Mouse (Mus musculus): ENCODE results near the gene Rnh1. TPM values are rescaled to one million over a fixed set of nuclear protein-coding genes. Genes with fewer than 3 reads are reported as not detected.

Gene Rnh1
- polyA plus RNA-seq, 1 experiment = 1.5 TPM

DNA sequence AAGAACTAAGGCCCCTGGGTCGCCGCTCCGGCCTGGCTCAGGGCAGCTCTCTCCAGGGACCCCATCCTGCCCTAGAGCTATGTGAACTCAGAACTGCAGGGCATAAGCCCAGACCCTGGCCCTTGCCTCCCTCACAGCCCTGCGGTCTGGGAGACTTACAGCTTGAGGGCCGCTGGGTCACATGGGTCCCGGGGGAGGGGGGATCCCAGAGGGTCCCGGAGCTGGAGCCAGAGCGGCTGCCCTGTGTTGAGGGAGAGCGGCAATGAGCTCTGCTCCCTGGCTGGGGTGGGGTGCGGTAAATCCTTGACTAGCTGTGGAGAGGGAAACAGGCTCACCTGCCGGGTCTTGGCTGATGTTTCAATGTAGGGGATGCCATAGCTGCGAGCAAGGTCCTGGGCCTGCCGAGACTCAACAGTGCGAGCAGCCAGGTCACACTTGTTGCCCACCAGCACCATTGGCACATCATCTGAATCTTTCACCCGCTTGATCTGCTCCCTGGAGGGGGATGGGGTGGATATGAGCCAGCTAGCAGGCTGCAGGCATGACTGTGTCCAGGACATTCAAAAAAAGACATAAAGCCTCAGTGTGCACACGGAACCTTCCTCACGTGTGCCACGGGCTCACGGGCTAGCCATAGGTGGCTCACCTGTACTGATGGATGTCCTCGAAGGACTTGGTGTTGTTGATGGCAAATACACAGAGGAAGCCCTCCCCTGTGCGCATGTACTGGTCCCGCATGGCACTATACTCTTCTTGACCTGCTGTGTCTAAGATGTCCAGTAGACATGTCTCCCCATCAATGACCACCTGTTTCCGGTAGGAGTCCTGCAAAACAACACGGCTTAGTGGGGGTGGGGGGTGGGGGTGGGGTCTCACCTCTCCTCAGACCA, 19.4 kb upstream of the Rnh1 start:
- TF ChIP-seq GATA1 (IDR thresholded peaks at IDR 0.05; ENCODE audit: low read length) = no peak

DNA sequence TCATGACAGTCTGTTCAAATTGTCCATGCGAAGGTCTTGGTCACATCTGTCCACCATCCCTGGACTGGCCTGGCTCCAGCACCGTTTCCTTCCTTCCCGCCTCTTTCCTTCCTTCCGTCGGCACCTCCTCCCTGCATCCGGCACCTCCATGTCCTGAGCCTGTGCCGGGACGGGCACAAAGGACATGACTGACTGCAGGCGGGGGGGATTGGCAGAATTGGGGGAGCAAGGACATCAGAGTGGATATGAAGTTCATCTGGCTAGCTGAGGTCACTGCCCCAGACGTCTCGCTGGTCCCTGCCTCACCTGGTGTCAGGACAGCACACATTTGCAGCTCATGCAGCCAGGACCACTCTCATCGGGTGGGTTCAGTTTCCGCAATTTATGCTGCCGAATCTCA, 18.4 kb upstream of the Rnh1 start:
- no peak for TF ChIP-seq GATA1 (IDR thresholded peaks at IDR 0.05; ENCODE audit: low read length)

DNA sequence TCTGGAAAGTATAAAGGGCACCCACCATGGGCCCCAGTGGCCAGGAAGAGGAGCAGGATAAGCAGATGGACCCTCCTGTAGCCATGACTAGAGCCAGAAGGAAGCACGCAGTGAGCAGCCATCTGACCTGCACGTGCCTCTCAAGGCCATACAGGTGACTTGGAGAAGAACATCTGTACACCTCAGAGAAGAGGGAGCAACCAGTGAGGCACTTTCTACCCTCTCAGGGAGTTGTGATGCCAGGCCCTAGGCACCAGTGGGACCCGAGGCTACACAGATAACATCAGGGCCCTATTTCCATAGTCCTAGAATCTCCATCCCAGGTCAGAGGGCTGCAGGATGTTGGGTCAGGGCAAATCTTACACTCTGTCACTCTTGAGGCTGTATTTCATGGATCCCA, 17.6 kb upstream of the Rnh1 start:
- no peak for TF ChIP-seq GATA1 (IDR thresholded peaks at IDR 0.05; ENCODE audit: low read length)

DNA sequence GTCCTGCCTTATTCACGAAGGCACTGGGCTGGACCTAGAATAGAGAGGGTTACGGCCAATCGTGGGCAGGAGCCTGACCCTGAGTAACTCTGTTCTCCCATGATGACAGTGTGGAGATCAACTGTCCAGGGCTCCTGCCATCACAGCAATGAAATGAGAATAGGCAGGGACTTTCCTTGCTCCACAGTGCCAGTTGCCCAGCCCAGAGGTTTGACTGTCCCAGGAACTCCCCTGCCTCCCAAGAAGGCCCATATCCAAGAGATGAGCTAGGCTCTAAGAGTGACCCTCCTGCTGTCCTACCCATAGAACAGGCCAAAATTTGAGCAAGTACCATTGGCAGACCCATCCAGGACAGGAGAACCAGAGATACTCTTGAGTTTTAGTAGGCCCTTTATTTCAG, 16.1 kb upstream of the Rnh1 start:
- no peak for TF ChIP-seq GATA1 (IDR thresholded peaks at IDR 0.05; ENCODE audit: low read length)

DNA sequence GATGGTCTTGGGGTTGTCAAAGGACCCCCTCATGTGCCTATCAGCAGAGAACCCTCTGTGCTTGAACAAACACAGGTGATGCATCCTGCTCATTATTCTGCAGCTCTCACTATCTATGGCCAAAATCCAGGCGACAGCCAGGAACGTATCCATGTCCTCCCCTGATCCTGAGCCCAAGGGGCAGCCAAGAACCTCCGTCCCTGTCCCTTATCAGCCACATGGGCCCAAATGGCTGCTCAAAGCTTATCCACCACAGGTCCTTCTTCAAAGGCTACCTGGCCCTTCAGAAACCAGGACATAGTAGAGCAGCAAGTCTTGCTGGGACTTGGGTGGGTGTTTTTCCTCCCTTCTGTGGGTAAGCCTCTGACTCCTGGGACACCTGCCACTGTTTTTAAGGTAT, 15.5 kb upstream of the Rnh1 start:
- TF ChIP-seq GATA1 (IDR thresholded peaks at IDR 0.05; ENCODE audit: low read length) = no peak

DNA sequence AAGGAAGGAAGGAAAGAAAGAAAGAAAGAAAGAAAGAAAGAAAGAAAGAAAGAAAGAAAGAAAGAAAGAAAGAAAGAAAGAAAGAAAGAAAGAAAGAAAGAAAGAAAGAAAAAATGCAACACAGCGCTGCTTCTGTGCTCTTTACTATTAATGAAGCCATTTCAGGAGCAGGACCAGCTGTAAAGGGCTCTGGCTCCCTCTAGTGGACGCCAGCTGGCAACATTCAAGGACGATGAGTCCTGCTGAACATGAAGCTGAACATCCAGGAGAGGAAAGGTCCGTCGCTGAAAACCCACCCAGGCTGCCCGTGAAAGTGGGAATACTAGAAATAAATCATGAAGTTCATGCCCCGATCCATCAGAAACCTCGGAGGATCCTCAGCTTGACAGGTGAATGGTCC, 3.5 kb upstream of the Rnh1 start:
- no peak for TF ChIP-seq GATA1 (IDR thresholded peaks at IDR 0.05; ENCODE audit: low read length)

DNA sequence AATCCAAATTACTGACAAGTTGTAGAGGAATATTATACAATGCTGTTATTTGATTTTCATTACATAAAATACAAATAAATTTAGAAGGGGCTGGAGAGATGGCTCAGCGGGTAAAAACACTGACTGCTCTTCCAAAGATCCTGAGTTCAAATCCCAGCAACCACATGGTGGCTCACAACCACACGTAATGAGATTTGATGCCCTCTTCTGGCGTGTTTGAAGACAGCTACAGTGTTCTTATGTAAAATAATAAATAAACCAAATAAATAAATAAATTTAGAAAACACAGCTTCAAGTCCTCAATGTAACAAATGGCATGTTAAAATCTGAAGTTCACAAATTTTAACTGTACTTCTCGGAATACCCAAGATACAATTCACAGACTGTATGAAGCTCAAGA, 2.4 kb upstream of the Rnh1 start:
- TF ChIP-seq GATA1 (IDR thresholded peaks at IDR 0.05; ENCODE audit: low read length) = no peak

DNA sequence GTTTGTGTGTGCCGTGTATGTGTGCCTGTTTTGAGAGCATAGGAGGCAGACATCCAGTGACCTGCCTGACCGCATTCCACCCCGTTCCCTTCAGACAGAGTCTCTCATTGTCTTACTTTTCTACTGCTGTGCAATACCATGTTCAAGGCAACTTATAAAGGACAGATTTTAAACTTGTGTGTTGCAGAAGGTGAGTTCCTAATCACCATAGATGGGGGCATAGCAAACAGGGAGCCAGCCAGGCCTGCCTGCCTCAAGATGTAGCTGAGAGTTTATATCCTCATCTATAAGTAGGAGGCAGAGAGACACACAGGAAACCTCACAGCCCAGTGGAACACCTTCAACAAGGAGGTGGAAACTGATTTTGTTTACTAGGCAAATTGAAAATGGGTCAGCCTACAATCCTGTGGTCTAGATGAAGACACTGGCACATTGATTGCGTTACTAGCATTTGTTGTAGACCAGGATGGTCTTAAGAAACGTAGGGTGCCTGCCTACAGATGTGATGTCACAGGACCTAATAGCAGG, 730 bp upstream of the Rnh1 start:
- no peak for TF ChIP-seq GATA1 (IDR thresholded peaks at IDR 0.05; ENCODE audit: low read length)

DNA sequence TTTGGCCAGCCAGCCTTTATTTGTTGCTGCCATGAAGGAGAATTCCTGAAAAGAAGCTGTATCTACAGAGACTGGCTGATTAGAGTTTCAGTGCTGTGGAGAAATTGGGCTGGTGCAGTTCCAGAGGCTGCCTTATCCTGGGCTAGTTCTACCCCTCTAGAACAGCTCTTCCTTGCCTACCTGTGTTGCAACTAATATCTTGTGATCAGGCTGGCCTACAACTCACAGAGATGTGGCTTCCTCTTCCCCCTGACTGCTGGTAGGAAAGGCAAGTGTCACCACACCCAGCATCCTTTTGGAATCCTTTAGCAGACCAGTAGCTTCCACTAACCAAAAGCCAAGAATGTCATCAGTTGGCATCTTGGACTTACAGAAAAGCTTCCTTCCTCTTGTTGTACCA, 2.8 kb downstream of the Rnh1 start:
- TF ChIP-seq GATA1 (IDR thresholded peaks at IDR 0.05; ENCODE audit: low read length) = no peak

DNA sequence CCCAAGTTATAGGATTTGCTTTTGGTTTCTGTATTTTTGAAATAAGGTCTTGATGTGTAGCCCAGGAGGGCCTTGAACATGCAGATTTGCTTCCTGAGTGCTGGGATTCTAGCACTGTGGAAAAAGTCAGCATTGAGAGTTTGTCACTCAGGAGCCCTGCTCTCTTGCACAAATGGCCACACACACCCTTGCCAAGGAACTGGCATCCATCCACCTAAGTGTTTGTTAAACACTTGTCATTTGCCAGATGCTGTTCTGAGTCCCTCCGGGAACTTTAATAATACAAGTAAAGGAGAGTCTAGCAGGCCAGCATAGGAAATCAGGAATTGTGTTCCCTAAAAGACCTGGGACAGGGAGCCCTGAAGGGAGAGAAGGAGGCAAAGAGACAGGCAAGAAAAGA, 3.4 kb downstream of the Rnh1 start:
- no peak for TF ChIP-seq GATA1 (IDR thresholded peaks at IDR 0.05; ENCODE audit: low read length)

DNA sequence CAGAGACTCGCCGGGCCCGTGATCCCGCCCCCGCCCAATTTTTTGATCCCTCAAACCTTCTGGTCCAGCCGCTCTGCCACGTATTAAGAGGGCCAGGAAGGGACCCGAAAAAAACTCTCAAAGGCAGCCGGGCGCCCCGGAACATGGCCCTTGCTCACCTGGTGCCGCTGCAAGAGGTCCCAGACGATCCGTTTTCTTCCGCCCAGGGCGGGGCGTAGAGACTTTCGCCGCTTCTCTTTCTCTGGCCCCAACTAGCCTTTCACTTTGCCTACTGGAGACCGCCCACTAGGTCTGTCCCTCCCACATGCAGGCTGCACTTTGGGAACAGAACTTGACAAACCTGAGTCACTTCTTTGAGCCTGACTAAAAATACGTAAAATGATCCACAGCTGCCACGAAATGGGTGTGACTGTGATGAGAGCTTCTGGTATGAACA, 4.1 kb downstream of the Rnh1 start:
- TF ChIP-seq GATA1 (IDR thresholded peaks at IDR 0.05; ENCODE audit: low read length) = no peak

DNA sequence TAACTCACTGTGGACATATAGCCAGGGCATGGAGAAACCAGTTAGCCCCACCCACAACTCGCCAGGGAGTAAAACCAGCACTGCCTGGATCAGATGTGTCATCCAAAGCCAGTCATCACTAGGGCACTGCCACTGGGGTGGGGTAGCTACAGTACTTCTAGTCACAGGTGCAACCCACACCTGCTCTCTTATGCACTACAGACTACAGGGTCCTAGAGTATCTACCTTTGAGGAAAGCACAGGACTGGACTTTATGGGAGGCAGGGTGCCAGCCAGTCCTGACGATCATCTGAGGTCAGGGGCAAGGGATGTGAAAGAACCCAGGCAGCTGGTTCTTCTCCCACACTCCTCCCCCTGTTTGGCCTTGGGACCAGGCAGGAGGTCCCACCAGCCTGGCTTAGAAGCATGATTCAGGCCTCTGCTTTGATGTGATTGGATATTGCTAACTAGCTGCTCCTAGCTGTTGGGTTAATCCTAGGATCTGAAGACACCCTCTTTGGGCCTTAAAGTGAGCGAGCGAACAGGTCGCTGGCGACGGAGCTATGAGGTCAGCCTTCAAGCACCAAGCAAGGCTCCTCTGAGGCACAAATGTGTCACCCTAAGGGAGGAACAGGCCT, 4.6 kb downstream of the Rnh1 start:
- no peak for TF ChIP-seq GATA1 (IDR thresholded peaks at IDR 0.05; ENCODE audit: low read length)

DNA sequence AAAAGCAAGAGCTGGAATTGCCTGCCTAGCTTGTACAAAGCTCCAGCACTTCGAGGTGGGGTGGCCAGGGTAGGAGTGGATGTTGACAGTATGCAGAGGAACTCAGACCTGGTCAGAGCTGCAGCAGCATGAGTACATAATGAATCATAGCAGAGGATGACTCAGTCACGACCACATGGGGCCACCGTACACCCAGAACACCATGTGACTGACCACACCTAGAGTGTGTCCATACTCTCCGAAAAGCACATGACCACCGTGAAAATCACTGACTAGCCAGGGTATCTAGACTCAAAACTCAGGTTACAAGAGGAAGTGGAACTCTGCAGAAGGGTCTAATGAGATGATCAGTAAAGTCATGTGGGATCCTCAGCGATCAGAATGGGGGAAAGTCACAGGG, 7.8 kb downstream of the Rnh1 start:
- TF ChIP-seq GATA1 (IDR thresholded peaks at IDR 0.05; ENCODE audit: low read length) = no peak

DNA sequence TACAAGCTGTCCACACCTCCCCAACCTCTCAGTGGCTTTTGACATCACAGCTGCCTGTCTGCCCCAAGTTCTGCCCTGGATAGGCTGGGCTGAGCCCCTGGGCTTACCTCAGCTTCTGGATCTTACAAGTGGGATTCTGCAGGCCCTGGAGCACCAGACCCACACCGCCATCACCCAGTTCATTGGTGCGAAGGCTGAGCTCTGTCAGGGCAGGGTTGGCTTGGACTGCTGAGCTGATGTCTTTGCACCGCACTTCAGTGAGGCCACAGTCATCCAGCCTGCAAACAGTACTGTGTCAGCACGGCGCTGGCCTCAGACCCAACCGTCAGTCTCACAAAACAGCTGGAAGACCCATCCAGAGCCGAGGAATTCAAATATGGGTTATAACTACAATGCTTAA, 8.3 kb downstream of the Rnh1 start:
- TF ChIP-seq GATA1 (IDR thresholded peaks at IDR 0.05; ENCODE audit: low read length) = no peak

DNA sequence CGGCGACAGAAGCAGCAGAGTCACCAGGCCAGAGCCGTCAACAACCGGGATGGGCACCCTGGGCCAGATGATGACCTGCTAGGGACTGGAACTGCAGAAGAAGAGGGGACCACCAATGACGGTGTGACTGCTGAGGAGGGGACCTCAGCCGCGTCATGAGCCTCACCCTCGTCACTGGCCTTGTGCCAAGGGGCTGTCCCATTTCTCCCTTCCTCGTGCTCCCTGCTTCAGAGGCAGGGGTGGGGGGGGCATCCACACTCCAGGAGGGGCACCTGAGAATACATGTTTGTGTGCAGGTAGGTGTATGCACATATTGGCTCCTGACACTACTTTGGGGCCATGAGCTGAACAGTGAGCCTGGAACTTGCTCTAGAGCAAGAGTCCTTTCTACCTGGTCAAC, 17.3 kb downstream of the Rnh1 start:
- no peak for TF ChIP-seq GATA1 (IDR thresholded peaks at IDR 0.05; ENCODE audit: low read length)

DNA sequence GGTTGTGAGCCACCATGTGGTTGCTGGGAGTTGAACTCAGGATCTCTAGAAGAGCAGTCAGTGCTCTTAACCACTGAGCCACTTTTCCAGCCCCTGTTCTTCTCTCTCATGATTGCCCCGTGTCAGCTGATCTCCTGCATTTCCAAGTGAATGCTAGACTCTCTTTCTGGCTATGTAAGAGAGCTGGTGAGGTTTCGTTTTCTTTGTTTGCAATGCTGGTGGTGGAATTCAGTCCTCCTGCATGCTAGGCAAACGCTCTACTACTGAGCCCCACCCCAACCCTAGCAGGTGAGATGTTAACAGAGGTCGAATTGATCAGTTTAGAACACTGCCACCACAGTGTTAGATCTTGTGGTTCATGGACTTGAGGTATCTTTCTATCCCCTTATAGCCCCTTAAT, 24.0 kb downstream of the Rnh1 start:
- TF ChIP-seq GATA1 (IDR thresholded peaks at IDR 0.05; ENCODE audit: low read length) = no peak

DNA sequence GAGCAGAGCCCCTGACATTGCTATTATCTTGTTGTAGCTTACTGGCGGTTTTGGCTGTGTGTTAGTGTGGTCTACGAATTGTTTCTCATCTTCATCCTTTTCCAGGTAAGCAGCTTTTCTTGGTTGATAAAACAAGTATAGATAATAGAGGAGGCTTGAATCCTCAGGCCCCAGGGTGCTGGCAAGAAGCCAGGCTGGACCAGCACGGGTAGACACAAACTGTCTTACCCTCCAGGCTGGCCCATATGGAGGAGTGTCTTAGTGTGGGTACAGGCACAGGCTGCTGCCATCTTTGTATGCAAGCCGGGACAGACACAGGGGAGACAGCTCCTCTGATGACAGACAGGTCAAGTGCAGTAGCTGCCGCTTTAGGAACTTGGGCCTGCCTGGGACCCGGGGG, 25.6 kb downstream of the Rnh1 start:
- TF ChIP-seq GATA1 (IDR thresholded peaks at IDR 0.05; ENCODE audit: low read length) = no peak
